Mouse (Mus musculus): ENCODE results near the gene Fbxo39. TPM values are rescaled to one million over a fixed set of nuclear protein-coding genes. Genes with fewer than 3 reads are reported as not detected.
"Not testable (repeated sequence)": the region's sequence is repeated elsewhere in the genome, so short reads cannot be mapped to it uniquely, and the experiment has no call there.

Gene Fbxo39
- polyA plus RNA-seq, 2 experiments from 2014 or later, result 0.96 TPM; not detected in 1

DNA sequence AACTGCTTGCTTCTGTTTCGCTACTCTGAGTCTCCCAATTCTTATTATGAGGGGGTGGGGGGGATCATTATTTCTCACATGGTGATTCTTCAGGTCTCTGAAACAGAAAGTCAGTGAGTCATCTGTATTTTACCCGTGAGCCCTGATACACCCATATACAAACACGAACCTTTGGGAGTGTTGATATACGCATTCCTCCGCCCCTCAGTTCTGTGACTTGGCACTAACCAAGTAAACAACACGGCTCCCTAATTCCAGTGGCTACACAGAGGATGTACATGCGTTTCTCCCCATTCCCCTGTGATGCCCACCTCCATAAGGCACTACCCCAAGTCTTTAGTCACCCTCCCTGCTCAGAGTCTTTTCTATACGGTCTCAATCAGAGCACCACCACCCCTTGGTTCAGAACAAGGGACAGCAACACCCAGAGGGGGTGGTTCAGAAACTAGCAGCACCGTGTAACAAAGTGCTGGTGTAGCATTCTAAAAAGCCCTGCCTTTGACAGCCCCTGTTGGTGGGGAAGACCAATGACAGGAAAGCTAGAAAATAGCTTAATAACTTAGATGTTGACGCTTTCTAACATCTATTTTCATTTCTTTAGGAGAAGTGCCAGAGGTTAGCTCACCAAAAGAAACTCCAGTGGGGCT lies 2.8 kb upstream of the Fbxo39 start:
- ATAC-seq, result no peak

DNA sequence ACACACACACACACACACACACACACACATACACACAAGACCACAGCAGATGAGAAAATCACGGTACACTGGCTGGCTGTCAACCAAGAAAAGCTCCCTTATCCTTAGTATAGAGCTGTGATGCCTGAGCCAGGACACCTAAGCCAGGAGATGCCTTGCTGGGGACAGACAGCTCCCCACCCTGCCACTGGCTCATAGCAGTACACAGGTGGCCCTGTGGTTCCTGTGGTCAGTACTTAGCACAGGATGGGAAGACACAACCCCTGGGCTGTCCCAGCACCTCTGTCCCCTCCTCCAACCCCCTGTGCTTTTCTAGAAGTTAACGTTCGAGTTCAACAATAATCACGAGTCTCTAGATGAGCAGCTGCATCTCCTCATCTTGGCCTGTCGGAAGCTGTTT lies 3.8 kb downstream of the Fbxo39 start:
- ATAC-seq, result no peak

DNA sequence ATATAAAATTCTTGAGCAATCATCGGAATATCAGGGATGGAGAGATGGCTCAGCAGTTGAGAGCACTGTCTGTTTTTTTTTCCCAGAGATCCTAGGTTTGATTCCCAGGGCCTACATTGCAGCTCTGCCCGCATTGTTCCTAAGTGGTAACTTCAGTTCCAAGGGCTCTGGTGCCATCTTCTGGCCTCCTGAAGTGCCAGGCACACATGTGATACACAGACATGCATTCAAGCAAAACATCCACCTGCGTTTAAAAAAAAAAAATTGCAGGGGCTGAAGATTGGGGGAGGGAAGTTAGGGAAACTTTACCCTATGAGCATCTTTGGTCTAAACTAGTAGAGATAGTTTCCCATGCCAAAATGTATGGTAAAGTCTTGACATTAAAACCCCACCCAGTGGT lies 10.2 kb downstream of the Fbxo39 start:
- no peak for ATAC-seq

DNA sequence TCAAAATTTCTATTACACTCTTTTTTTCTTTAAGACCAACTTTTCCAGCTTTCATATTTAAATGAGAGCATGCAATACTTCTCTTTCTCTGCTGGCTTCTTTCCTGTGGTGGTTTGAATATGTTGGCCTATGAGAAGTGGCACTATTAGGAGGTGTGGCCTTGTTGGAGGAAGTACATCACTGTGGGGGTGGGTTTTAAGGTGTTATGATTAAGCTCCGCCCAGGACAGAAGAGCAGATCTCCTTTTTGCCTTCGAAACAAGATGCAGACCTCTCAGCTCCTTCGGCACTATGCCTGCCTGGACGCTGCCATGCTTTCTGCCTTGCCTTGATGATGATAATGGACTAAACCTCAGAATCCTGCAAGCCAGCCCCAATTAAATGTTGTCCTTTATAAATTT lies 11.5 kb downstream of the Fbxo39 start:
- ATAC-seq, result no peak

DNA sequence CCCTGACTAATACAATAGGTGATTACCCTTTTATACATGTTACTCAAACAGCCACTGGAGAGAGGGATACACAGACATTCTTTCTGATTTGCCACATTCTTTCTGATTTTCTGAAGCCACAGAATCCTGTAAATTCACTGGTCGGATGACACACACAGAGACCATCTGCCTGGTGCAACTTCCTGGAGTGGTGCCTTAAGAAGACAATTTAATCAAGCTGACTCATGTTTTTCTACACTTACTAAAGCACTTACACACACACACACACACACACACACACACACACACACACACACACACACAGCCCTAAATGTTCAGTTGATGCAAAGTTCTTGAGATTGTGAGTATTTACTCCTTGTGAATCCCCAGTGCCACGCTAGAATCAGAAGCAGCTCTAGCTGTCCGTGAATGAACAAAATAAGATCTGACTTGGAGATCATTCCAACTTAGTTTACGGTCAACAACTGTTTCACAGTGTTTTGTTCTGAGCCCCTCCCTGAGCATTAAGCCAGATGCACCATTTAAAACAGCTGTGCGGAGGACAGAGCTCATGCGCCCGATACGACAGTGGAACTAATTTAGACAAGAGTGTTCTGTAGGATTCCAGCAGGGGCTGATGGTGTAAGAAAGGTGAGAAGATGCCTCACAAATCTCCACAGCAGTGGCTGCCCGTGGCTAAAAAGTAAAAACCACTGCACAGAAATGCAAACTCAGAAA lies 18.9 kb downstream of the Fbxo39 start:
- ATAC-seq, result no peak

DNA sequence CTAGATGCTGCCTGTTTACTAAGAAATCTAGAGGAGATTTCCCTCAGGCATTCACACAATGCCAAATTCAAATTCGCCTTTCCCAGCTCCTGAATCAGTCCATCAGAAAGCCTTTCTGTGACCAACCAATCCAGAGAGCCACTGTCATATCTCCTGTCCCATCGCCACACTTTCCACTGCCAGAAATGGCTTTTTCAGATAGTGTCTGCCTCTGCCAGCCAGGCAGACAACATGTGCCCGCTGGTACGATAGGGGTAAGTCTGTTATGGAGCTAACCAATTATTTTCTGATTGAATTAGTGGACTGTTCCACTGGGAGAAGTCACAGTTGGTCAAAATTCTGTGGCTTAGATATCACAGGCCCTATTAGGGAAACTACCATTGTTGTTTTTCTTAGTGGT lies 20.4 kb downstream of the Fbxo39 start:
- no peak for ATAC-seq

DNA sequence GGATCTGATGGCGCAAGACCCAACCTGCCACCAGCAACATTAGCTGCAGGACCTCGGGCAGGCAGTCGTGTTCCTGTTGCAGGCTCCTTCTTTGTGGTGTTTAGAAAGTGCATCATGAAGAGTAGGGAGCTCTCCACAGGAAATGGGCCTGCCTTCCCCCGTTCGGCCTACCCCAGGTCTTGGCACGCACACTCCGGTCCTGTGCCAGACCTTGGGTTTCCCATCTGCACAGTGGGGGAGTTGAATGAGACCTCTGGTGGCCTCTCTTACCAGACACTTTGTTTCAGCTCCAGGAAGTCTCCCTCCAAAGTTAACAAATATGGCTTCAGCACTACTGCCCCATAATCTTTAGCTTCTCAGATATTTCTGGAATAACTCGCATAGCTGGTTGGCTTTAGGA lies 22.5 kb downstream of the Fbxo39 start:
- no peak for ATAC-seq

DNA sequence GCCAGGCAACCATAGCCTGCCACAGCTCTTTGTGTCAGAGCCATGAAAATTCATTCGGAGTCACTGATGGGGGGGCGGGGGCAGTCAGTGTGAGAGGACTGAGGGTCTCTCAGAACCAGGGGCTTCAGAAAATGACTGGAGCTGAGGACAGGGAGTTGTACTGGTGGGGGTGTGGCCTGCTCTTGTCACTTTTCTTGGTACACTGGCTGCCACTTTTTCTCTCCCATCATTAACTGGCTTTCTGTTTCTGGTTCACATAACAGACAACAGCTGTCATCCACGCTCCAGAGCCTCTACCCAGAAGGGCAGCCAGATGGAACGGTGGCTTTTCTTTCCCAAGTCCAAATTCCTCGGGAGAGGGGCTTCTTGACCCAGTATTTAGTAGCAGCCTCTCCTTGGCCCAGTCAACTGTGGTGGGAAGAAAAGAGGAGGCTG lies 24.2 kb downstream of the Fbxo39 start:
- ATAC-seq, result no peak

DNA sequence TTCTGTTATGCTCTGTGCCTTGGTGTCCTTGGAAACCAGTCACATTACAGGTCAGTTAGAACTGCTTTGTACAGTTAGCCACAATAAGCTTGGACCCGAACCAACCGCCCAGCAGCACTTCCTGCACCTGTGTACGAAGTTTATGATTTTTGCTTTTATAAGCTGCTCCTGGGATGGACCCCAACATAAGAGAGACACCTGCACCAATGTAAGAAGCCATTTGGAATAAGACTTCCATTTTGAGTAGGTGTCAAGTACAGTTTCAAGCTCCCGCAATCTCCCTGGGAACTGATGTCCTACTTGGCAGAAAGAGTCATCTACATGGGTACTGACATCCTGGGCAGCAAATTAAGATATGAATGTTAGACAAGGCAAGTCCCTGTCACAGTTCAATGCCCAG lies 25.5 kb downstream of the Fbxo39 start:
- no peak for ATAC-seq

DNA sequence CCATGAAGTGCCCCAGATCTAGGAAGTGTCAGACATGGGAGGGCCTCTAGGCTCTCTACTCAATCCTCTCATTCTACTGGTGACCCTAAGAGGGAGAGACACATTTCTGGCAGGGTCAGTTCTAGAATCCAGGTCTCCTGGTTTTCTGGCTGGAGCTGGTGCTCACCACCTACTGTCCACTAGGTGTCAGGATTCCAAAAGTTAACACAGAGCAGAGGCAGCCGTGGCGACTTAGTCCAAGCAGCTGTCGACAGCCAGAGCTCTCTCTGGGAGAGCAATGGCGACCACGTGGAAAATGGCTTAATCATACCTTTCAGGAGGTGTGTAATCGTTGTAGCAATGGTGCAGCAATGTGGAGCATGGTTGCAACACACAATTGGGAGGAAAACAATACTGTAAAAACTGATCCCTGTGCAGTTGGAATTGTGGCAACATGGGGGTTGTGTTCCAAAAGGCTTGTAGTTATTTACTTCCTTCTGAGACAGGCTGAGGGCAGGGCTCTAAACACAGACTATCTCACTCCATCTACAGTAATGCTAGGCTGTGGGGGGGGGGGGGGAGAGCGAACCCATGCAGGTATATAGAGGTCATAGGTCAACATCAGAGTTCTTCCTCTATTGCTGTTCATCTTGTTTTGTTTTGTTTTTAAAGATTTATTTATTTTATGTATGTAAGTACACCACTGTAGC lies 28.4 kb downstream of the Fbxo39 start:
- no peak for ATAC-seq

DNA sequence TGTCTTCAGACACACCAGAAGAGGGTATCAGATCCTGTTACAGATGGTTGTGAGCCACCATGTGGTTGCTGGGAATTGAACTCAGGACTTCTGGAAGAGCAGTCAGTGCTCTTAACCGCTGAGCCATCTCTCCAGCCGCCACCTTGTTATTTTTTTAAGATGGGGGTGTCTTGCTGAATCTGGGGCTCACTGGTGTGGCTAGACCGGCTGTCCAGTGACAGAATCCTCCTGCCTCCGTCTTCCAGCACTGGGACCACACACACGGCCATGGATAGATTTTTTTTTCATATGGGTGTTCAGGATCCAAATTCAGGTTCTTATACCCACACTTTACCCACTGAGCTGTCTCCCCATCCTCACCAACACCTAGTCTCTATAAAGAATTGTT lies 29.0 kb downstream of the Fbxo39 start:
- not testable (repeated sequence) for ATAC-seq

DNA sequence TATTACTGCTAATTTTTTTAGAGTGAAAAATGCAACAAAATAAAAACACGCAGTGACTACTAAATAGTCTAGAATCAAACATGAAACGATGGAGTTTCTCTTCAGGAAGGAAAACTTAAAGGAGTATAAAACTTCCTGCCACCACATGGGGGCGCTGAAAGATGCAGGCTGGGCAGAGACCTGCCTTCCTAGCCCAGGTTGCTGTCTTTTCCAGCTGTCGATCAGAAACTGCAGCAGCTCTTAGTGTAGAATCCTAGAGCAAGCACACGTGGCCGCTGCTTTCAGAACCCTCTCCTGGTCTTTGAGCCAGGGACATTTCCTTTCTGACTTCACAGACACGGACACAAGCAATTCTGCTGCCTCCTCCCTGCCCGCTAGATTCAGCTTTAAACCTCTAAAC lies 29.7 kb downstream of the Fbxo39 start:
- no peak for ATAC-seq

DNA sequence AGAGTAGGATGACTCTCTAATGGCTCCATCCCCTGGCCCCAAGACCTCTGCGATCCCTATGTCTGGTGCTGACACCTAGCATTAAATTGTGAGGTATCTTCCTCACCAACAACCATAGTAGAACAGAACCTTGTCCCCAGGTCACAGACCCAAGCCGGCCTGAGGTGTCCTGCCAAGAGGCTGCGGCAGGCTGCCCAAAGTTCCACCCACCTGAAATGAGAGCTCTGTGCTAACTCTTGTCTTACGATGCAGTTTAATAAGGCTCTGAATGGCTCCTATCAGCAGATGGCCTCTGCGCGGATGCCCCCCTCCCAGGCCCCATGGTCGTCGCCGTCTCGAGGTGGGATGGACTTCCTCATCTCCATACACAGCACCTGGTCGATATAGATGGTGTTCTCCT lies 30.2 kb downstream of the Fbxo39 start:
- ATAC-seq, result no peak

DNA sequence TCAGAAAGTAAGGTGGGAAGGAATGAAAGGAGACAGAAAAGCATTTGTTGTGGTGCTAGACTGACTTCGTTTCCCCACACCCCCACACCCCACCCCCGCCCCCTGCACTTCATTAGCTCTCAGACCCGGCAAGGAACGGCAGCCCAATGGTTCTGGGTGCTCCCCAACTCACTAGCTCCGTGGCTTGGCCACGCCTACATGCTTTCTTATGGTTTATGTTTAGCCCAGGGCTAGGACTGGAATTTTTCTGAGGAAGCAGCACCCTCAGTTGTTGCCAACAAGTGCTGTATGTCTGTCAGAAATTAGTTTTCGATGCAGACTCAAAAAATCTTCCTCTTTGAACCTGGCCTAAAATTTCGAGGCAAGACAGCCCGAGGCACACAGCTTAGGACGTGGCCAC lies 34.3 kb downstream of the Fbxo39 start:
- no peak for ATAC-seq

DNA sequence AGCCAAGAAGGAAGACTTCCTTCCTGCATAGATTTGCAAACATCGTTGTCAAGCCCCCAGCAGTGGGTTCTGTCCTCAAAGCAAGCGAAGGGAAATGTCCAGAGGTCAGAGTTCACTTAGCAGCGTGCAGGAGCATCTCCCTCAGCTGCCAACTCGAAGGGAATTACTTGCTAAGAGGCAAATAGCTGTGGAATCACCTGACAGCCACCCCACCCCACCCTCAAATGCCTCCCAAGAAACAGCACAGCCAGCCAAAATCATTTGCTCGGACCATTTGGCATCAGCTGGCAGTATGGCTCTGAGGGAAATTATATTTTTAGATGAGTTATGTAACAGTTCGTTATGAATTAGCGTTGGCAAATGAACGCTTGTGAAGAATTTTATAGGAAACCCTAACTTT lies 34.8 kb downstream of the Fbxo39 start:
- ATAC-seq, result no peak

DNA sequence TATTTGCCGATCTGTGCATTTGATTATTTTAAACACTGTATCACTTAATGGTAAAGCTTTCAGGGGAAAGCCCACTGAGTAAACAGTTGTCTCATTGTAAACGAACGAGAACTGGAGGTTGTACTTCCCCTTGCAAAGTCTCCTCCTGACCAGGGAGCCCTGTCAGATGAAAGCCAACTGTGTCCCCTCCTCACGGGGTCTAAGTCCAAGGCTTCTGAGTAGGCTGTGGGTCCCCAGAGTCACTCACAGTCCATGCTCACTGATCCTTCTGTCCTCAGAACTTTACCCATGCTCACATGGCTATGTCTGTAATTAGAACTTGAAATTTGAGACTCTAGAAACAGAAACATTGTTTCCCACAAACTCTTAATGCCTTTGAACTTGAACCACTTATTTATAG lies 35.4 kb downstream of the Fbxo39 start:
- no peak for ATAC-seq

DNA sequence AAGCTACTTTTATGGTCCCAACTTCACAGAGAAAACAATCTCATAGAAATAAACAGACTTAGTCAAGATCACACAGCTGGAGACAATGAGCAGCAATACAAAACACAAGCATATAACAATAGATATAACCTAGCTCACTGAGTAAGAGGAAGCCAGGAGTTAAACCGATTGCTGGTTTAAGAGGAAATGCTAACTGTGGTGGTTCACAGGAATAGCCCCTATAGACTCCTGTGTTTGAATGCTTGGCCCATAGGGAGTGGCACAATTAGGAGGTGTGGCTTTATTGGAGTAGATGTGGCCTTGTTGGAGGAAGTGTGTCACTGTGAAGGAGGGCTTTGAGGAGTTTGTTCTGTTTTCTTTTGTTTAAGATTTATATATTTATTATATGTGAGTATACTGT lies 38.0 kb downstream of the Fbxo39 start:
- no peak for ATAC-seq

DNA sequence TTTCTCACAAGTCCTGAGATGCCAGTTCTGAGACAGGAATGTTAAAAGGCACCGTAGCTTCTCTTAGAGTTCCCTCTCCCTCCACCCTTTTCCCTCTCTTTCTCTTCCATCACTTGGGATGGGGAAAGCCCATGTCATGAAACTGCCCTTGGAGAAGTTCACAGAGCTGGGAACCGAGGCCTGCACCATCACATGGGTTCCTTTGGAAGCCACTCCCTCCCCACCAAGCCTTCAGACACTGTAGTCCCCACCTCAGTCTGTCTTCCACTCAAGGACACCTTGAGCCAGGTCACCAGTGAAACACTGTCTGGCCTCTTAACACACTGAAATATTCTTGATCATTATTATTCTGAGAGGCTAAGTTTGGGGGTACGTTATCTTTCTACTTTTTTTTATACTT lies 38.9 kb downstream of the Fbxo39 start:
- no peak for ATAC-seq

DNA sequence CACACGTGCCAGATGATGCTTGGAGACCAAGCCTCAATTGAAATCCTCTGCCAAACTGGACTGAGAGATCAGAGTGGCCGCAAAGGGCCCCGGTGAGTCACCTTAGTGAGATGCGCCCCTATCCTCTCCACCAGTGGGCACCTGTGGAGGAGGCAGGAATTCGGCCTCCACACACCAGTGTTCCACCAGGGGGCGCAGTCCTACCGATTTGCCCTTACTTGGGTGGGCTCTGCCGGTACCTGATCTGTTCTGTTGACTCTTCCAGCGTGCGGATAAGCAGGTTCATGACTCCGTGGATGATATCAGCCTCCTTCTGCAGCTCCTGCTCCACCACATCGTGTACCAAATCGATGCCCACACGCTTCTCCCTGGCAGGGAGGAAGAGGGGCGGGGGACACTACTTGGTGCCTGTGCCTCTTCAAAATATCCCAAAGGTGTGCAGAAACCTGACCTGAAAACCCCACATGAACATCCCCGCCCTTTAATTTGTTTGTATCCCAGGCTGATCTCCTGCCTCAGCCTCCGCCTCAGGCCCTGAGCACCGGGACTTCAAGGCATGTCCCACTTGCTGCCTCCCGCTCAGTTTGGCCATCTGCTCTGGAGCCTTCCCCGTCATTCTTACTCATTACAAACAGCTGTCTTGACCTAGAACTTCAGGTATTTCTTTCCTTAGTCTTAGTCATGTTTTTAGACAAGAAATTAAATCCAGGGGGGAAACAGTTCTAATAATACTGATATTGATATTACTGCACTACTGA lies 40.9 kb downstream of the Fbxo39 start:
- no peak for ATAC-seq

DNA sequence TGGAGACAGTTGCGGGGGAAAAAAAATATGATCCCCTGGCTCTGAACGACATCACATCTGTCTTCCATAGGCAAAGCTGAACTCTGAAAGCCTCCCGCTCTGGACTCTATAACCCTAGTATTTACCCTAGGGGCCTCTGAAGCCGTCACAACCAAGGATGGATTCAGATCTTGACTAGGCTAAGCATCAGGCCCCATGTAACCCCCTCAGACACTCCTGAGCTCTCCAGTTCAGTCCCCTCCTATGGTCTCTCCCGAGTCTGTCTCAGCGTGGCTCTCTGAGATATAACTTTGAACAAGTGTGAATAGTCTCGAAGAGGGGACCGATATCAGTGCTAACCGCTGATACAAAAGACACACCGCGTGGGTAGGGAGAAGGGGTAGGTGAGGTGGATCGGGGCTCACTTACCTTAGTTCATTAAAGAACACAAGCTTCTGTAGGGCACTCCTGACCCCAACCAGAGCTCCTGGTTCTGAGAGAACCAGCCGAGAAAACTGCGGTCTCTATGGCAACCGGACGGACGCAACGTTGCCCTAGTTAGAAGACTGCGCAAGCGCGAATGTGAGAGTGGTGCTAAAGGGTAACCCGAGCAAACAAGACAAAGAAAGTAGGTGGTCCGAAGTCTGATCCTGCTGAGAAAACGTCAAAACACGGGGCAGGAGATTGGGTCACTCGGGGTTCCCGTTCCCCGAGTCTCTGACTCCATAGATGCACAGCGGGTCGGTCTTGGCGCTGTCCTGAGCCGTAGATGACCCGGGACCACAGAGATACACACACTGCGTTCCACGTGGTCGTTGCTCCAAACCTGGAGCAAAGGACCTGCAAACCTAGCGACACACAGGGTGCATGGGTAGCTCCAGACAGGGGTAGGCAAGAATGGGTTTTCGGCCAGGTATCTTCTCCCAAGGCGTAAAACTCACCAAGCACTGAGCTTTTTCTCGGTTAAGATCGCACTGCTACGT lies 47.4 kb downstream of the Fbxo39 start:
- ATAC-seq, result no peak

DNA sequence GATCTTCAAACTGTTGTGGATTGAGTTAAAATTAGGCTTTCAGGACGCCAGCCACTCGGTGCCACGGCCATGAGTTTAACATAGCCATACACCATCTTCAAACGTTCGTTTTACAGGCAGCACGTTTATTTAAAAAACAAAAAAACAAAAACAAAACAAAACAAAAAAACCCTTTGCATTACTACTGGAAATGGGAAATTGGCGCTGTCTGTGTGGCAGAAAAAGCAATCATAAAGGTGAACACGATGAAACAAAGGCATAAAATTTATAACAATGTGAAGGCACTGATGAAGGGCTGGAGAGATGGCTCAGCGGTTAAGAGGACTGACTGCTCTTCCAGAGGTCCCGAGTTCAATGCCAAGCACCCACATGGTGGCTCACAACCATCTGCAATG lies 48.1 kb downstream of the Fbxo39 start, which contains the start of gene Tekt1:
Tekt1 (minus strand) TSS at position 96 of the 395 bp plus-strand sequence.
- ATAC-seq, result no peak
